Mouse (Mus musculus) megakaryocyte, embryonic 14.5 days (primary cell): ENCODE measurements at regions not wholly inside any gene's neighbourhood (a gene's known extent, or its start where the extent isn't known, plus 50 kb on each side); places are given as distances from the start of the nearest gene placed in this dataset.

Experiments used
- FLI1 ChIP-seq: IDR thresholded peaks from 2 replicates; pipeline ENCODE4 v1.6.1; 2012; ENCODE audit warnings: low read length, inconsistent platforms, mixed read lengths
- GATA1 ChIP-seq: IDR thresholded peaks from 3 replicates; pipeline ENCODE4 v1.6.1; 2012; ENCODE audit warnings: mixed read lengths, low read length, inconsistent platforms, borderline replicate concordance

DNA sequence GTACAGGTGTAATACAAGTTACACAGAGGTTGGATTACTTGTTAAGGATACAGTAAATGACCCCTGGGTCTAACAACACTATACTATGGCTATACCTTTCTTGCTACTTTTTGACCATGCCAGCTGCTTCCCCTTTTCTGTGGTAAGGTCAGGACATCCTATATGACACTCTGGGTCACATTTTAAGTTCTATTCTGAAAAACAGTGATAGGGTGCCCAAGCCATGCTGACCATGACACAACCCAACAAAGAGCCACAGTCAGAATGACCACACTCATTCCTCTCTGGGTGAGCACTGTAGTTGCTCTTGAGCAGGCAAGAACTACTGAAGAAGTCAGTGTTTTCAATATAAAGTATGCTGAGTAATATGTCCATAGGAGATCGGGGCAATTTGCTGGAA, 64.3 kb upstream of the Tnfsf11 start:
- TF ChIP-seq GATA1 (no peak), FLI1 (no peak)
